Mouse (Mus musculus): ENCODE results near the gene Ran.
A peak's percentile ranks its signal among the peaks of the same experiment; 100 is the strongest.

Gene Ran

DNA sequence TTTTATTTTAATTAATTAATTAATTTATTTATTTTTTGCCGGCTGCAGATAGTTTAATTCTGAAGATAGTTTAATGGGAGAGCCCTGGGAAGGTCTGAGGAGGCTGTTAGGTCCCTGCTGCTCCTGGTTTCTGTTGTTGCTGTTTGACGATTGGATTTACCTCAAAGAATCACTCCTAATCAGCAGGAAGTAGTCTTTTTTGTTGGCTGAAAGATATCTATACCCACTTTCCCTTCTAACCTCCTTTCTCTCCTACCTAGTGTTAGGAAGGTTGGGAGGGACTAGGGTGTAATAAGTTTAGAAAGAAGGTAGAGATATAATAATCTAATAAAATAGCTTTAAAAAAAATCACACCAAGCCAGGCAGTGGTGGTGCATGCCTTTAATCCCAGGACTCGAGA is 4.8 kb upstream of the Ran start:
- no peak for DNase-seq (ENCODE audit: low read depth, low spot score)

DNA sequence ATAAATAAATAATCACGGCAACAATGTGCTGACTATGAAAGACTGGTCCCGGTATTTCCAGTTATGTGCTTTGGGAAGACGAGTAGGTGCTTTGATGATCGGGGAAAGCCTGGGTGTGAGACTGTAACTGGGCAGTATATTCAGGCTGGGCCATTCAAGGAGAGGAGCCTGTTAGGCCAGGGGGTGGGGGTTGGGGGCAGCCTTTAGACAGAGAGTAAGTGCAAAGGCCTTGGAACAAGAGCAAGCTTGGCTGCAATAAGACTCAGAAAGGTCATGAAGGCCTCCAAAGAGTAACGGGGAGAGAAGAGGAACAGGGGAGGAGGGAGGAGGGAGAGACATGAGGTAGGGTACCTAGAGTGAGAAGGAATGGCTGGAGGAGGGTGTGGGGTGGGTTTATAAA is 4.3 kb upstream of the Ran start:
- DNase-seq (ENCODE audit: low read depth, low spot score), result no peak

DNA sequence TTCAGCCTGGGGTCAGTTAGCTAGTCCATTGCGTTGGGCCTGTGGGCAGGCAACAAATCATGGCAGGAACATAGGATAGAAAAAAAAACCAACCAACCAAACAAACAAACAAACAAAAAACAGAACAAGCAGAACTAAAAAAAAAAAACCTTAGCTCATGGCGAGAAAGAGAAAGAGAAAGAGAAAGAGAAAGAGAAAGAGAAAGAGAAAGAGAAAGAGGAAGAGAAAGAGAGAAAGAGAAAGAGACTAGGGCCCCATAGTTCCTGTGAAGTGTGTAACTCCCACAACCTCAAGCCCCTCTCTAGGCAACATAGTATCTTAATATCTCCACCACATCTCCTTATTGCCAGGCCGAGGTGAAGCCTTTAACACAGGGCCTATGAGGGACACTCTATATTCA is 3.5 kb upstream of the Ran start:
- peak; percentile 36 for DNase-seq (ENCODE audit: low read depth, low spot score)

DNA sequence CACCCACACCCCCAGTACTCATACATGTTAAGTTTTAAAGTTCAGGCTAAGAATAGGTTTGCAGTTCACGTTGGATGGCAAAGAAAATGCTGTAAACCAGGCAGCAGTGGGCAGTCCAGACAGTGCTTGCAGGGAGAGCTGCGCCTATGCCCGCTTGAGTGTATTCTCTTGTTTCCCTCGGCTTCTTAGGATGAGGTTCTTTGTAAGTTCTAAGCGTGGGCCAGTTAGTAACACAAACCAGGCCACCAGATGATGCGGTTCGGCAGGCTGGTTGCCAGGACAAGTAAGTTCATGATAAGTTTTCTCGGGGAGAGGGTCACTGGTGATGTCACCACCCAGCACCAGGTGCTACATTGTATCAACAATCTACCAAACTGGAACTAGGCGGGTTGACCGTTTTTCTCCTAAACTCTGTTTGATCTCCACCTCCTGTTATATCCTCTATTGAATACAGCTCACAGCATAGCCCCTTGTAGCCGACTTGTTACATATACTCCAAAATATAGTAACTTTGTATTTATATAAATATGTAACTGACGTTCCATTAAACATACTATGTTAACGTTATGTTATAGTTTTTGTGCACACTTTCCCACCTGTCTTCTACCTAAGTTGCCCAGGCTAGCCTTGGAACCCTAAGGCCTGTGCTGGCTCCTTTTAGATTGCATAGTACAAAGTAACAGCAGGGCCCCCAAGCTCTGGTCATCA is 933 bp upstream of the Ran start:
- no peak for DNase-seq (ENCODE audit: low read depth, low spot score)

DNA sequence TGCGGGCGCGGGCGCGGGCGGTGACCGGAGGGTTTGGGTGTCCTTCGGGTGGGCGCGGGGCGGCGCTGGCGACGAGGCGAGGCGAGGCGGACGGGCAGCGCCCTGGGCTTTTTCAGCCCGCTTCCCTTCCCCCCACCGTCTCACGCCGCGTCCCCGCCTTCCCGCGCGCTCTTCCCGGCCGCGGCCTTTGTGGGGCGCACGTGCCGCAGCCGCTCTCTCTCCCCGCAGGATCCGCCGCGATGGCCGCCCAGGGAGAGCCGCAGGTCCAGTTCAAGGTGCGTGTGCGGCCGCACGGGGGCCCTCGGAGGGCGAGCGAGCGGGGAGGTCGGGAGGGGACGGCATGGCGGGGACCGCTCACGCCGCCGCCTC is 415 bp downstream of the Ran start:
- DNase-seq (ENCODE audit: low read depth, low spot score), result no peak

DNA sequence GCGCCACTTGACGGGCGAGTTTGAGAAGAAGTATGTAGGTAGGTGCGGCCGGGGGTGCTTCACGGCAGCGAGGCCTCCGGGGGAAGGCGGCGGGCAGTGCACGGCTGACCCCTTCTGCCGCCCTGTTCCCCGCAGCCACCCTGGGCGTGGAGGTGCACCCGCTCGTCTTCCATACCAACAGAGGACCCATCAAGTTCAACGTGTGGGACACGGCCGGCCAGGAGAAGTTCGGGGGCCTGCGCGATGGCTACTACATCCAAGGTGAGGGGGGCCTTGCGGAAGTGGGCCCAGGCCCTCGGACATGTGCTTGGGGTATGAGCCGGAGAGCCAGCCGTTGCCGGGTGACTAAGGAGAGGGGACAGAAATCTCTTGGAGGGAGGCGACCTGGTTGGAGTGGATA is 862 bp downstream of the Ran start:
- peak; percentile 57 for DNase-seq (ENCODE audit: low read depth, low spot score)

DNA sequence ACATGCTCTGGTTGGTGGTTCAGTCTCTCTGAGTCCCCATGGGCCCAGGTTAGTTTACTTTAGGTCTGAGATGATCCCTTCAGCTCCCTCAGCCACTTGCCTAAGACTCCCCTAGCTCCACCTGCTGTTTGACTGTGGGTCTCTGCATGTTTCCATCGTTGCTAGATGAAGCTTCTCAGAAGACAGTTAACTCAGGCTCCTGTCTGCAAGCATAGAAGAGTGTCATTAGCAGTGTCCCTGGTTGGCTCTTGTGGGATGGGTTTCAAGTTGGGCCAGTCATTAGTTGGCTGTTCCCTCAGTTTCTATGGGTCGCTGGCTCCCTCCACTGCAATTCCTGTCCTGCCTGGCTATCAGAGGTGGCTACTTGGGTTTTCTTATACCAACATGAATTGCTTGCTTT is 5.2 kb downstream of the Ran start:
- DNase-seq (ENCODE audit: low read depth, low spot score), result peak; percentile 56

DNA sequence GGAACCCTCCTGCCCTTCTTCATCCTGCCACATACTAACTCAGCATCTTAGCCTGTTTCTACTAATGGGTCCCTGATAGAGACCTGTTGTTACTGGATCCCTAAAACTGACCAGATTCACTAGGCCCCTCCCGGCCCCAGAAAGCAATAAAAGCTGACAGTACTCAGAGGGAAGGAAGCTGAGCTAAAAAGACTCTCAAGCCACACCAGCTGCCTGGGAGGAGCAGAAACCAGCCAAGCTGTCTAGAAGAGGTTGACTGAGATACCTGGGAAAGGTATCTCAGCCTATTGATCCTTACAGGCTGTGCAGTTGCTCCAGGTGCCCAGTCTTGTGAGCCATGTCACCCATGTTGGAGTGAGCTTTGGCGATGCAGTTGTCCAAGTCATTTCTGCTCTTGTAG is 5.9 kb downstream of the Ran start:
- peak; percentile 28 for DNase-seq (ENCODE audit: low read depth, low spot score)

DNA sequence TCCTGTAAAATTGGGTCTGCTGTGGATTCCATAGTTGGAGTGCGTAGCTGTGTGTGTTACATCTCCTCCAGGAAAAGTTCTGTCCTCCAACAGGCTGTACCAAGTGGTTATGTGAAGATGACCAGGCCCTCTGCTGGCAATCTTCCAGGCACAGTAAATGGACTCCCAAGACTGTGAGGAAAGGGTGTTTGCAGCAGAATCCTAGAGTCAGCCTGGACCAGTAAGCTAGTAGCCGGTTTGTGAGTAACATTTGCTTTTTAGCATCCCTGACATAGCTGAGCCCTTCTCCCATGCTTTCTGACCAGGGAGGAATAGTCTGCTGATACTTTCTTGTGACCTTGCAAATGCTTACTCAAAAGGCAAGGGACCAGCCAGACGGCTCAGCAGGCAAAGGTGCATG is 6.3 kb downstream of the Ran start:
- DNase-seq (ENCODE audit: low read depth, low spot score), result peak; percentile 23

DNA sequence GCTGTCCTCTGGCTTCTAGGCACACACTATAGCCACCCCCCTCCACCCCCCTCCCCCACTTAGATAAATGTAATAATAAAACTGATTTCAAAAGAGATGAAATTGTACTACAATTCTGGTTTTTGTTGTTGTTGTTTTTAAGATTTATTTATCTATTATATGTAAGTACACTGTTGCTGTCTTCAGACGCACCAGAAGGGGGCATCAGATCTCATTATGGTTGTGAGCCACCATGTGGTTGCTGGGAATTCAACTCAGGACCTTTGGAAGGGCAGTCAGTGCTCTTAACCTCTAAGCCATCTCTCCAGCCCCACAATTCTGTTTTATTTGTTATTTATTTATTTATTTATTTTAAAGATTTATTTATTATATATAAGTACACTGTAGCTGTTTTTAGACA is 6.8 kb downstream of the Ran start:
- DNase-seq (ENCODE audit: low read depth, low spot score), result peak; percentile 25

DNA sequence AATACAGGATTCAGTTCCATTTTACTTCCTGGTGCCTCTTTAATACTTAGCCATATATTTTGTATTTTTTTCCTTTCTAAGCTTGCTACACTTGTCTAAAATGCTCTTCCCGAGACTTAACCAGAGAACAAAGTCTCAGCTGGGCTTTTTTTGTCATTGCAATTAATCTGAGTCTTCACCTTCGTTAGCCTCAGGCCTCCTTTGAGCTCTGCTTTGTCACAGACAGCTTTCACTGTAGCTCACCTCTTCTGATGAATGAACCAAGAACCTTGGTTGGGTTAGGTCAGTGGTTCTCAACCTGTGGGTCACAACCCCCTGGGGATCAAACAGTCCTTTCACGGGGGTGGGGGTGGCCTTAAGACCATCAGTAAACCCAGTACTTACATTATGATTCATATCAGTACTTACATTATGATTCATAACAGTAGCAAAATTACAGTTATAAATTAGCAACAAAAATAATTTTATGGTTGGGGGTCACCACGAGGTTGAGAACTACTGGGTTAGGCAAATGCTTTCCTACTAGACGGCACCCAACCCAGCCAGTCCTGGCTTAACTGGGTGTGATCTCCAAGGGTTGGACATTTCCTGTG is 9.4 kb downstream of the Ran start:
- peak; percentile 34 for DNase-seq (ENCODE audit: low read depth, low spot score)

DNA sequence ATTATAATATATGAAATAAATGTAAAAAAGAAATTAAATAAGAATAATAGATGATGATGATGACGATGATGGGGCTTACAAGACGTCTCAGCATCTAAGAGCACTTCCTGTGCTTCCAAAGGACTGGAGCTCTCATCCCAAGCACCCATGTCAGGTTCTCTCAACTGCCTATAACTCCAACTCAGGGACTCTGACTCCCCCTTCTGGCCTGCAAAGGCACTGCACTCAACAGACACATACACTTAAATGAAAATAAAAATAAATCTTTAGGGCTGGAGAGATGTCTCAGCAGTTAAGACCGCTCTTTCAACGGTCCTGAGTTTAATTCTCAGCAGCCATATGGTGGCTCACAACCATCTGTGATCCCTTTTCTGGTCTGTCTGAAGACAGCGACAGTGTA is 16.8 kb downstream of the Ran start:
- DNase-seq (ENCODE audit: low read depth, low spot score), result no peak

DNA sequence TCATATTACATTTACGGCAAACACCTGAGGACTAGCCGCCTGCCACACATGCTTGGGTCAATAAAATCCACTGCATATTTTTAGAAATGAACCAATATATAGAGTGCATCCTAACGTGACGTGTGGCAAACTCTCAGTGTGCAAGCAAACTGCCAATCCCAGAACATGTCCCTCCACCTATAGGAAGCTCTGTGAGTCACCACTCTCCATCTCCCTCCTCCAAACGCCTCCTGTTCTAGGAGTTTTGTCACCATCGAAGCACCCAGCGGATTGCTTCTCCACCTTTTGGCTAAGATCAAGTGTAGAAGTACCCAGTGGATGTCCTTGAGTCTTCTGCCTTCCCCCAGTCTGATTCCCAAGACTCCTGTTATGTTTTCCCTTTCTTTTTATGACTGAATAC is 17.9 kb downstream of the Ran start:
- no peak for DNase-seq (ENCODE audit: low read depth, low spot score)

DNA sequence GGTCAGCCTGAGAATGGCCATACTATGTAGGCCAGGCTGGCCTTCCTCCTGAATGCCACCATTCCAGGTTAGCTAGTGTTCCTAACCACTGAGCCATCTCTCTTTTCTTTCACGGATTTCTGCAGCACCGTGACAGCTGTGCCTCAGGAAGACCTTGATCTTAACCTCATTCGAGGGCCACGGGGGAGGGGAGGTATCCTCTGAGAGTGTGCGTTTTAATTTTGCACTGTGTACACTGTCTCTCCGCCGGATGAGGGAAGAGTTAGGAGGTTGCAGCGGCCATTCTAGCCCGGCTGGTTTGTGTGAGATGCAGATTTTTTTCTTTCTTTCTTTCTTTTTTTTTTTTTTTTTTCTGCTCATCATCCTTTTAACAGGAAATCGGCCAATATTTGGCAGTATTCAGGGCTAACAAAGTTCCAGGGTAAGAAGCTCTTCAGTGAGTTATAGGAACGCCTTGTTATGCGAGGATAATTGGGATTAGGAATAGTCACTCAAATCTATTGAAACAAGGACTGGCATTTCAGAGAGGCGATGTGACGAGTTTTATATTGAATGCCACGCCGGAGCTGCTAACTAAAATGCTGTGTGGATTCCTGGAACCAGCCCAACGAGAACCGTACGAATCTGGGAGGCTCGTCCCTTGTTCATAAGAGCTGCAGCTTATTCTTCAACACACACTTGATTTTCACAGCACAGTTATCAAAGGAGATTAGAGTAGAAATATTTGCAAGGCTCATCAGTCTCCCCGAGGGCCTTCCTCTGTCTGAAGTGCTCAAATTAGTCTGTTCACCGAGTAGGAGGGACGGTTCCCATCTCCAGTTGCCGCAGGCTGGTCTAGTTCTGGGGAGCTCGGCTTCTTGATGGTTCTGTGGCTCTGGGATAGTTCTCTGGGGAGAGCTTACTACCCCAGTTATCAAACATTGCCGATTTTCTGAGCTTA is 26.0 kb downstream of the Ran start:
- DNase-seq (ENCODE audit: low read depth, low spot score), result no peak

DNA sequence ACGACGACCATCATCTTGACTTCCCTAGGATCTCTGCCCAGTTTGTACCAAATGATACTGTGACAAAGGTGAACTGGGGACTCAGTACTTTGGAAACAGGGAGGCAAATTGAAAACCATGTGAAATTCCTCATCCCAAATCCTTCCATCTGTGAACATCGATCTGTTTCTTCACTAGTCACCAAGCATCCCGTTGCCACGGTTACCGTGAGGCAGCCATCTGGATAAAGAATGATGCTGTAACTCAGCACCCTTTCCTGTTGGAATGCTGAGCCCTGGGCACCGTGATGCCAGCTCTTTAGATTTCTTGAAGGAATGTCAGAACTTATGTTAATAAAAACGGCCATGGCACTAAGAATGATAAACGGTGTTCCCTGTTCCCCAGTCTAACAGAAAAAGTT is 29.5 kb downstream of the Ran start:
- no peak for DNase-seq (ENCODE audit: low read depth, low spot score)

DNA sequence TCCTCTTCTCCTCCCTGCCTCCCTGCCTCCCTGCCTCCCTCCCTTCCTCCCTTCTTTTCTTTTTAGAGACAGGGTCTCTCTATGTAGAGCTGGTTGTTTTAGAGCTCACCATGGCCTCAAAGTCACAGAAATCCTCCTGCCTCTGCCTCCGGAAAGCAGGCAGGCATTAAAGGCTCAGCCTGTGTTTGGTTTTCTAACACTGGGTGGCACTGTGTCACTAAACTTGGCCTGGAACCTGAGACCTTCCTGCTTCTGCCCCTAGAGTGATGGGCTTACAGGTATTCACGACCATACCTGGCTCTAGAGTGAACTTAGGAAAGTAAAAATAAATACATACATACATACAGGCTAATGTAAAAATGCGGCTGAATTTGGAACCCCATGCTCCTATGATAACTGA is 32.0 kb downstream of the Ran start:
- no peak for DNase-seq (ENCODE audit: low read depth, low spot score)

DNA sequence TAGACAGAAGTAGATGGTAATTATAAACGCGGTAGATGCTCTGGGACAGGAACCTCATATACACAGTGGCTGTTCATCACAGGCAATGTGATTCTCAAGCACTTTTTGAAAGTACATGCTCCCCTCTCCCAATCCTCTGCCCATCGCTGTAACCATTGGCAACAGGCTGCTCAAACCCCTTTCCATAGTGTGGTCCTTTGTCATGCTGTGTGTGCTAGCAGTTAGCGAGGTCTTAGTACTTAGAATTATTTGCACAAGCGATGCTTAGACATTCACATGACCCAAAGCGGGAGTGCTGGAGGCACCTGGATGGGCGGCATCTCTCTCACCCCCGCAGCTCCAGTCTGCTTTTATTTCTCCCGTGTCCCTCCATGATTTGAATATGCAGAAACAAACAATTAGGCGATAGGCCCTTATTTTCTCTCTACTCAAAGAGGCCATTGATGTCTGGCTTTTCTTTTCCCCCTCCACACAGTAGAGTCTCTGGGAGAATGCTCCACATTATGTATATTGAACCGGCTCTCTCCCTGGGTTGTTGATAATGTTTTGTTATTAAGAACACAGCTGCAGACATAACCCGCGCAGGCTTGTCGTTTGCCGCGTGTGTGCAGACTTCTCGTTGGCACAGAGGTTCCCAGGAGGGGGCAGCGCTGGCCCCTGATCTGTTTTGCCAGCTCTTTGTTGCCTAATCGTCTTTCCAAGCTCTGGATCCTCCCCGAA is 32.9 kb downstream of the Ran start:
- DNase-seq (ENCODE audit: low read depth, low spot score), result no peak

DNA sequence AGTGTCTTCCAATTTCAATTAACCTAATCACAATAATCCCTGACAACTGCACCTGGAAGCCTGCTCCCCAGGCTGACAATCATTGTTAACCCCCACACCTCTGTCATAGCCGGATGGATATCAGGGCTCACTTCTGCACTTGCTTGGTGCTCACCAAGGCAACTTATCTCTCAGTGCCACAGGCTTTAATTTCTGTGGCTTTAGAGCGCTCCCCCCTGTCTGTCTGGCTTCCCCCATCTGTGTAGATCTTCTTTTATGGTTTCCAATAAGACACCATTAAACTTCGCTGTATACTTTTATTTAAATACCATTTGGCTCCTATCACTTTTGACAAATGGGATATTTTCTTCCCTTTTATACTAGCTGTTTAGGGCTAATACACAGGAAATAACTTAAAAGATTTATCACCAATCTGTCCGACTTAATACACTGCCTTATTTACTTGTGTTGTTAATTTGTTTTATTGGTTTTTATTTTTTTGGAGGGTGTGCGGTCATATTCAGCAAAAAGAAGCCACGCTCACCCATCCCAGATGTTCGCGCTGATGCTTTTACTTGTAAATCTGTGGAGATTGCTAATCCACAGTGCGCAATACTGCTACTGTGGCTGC is 34.9 kb downstream of the Ran start:
- DNase-seq (ENCODE audit: low read depth, low spot score), result no peak

DNA sequence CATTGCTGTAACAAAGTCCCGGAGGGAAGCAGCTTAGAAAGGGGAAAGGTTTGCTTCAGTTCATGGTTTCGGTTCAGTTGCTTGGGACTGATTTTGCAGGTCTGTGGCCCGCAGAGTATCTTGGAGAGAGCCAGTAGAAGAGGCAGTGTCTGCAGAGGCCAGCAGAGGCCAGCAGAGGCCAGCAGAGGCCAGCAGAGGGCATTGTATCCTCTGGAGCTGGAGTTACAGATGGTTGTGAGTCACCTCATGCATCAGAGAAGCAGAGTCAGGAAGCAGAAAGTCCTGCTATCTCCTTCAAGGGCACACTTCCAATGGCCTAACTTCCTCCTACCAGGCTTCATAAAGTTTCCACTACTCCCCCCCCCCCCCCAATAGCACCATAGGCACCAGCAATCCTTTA is 39.2 kb downstream of the Ran start:
- DNase-seq (ENCODE audit: low read depth, low spot score), result peak; percentile 29

DNA sequence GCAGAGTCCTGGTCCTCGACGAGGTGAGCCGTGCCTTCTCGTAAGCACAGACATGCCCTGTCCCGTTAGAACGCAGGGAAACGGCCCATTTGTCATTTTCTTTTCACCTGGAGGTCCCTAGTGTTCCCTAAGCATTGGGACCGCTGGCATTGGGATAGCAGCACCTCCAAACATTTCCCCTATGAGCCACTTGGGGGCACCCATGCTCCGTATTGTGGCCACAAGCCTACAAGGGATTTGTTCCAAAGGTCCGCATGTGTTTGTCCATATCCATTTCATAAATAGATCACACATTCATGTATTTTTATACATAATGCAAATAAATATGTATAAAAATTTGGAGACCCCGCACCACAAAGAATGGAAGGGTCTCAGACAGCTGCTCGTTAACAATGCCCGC is 41.7 kb downstream of the Ran start:
- DNase-seq (ENCODE audit: low read depth, low spot score), result peak; percentile 58

DNA sequence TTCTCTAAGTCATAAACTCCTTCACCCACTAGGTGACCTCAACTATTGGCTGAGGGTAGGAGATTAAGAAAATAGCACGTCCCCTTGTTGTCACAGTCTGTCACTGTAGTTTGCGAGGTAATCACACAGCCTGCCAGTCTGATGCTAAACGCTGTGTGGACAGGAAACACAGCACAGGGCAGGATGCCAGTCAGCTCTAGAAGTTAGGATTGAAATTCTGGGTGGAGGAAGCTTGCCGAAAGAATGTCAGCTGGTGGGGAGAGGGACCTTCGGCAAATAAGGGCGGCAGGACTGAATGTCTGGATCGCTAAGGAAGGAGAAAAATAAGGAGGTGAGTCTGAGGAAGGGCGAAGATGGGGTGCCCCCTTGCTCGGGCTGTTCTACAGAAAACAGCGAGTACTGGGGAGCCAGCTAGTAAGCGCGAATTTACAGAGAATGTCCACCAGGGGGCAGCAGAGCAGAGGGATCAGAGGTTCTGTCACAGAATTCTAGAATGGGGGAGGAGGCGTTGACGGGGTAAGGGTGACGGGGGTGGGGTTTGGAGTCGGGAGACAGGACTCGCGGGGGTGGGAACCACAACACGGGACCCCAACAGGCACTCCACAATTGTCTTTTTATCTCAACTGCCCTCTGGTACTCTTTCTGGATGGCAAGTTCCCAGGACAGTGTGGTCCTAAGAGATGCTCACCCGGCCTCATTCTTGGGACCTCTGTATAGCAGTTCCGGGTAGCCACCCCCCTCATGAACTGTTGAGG is 43.3 kb downstream of the Ran start:
- DNase-seq (ENCODE audit: low read depth, low spot score), result peak; percentile 87
